In genomic region chr1:125435369-125436135, GRCm38 (mm10) we compare ENCODE assay signal across 8 mouse cellular contexts. TPM values are rescaled to one million over a fixed set of nuclear protein-coding genes. Genes with fewer than 3 reads are reported as not detected.
DNase-seq lines count a peak whose midpoint lies in the region; ATAC-seq lines count a peak whose summit lies in the region.

Actr3 (minus strand) TSS chr1:125435727.

- H3K4me1 ChIP-seq in lung, embryonic 16.5 days (replicated peaks; ENCODE audit: control insufficient read depth, insufficient read depth, low read length), result peaks cover 21% of the 10 kb centered on the region

- H3K27me3 ChIP-seq in lung, embryonic 16.5 days (ENCODE audit: control insufficient read depth, insufficient read depth, low read depth, low read length), result no peaks in the 10 kb centered on the region

- ATAC-seq in hematopoietic stem cell, adult 5-6 weeks (replicated peaks in 1 of 2; ENCODE audit: insufficient read depth in 1 of 2, low FRiP score in 2 of 2, low TSS enrichment in 1 of 2, low read depth in 1 of 2, poor library complexity in 2 of 2, severe bottlenecking in 2 of 2), result peak; percentile 75 to 76
- ATAC-seq in lung, embryonic 16.5 days (ENCODE audit: low read depth), result peak; percentile 94

- peak within 1 kb of the TSS; percentile 90 for H3K4me3 ChIP-seq in lung, embryonic 16.5 days (ENCODE audit: low read length)

- DNase-seq in MEL-GATA-1-ER (ENCODE audit: extremely low read depth, low read depth), result peak; percentile 96
- DNase-seq in cerebellum, adult 8-10 months, result peak; percentile 100
- peak; percentile 100 for DNase-seq in forelimb bud, embryonic 11.5 days (ENCODE audit: low read depth, low spot score)
- peak; percentile 97 for DNase-seq in layer of hippocampus, adult 9-10 months (ENCODE audit: low spot score)
- peak; percentile 100 for DNase-seq in ovary, postnatal 10 days (ENCODE audit: low spot score)
- DNase-seq in thymus, postnatal 10 days (ENCODE audit: low spot score in 2 of 2), result peak; percentile 99 to 100

- peak within 1 kb of the TSS; percentile 99 for H3K27ac ChIP-seq in lung, embryonic 16.5 days (ENCODE audit: low read length)

- peak within 1 kb of the TSS; percentile 97 for H3K9ac ChIP-seq in lung, embryonic 16.5 days (ENCODE audit: low read length)

- H3K36me3 ChIP-seq in lung, embryonic 16.5 days (ENCODE audit: control insufficient read depth, insufficient read depth, low read length), result no peaks in the 10 kb centered on the region

- WGBS in lung, embryonic 16.5 days, result under 1% methylated on average over 55 of the region's 59 CpGs

- no peaks in the 10 kb centered on the region for H3K9me3 ChIP-seq in lung, embryonic 16.5 days (ENCODE audit: control insufficient read depth, low read length)

- H3K4me2 ChIP-seq in lung, embryonic 16.5 days (ENCODE audit: low read depth, low read length), result peak within 1 kb of the TSS; percentile 65

RNA-seq across cellular contexts. Expression of gene Actr3, which starts in this region (rescaled TPM):
- 606 and 717 TPM in 2 replicates for total RNA-seq in hematopoietic stem cell, adult 5-6 weeks (2017)
- polyA plus RNA-seq in lung, embryonic 16.5 days (2015; fragmentation: Nextera tagmentation; extraction: Ambion mirVana), result 315 and 329 TPM in 2 replicates

Comparison
In these comparisons a context has a peak if more than half of its experiments do, and no peak if none do; other contexts are left out.
1. Peak in every context shown above with its lines: DNase-seq, ATAC-seq, H3K4me3 ChIP-seq and H3K27ac ChIP-seq.